Mouse (Mus musculus): Measurements from ENCODE around the gene Clec4b2.
"Not testable (repeated sequence)": the region's sequence is repeated elsewhere in the genome, so short reads cannot be mapped to it uniquely, and the experiment has no call there.

Clec4b2 gene

DNA sequence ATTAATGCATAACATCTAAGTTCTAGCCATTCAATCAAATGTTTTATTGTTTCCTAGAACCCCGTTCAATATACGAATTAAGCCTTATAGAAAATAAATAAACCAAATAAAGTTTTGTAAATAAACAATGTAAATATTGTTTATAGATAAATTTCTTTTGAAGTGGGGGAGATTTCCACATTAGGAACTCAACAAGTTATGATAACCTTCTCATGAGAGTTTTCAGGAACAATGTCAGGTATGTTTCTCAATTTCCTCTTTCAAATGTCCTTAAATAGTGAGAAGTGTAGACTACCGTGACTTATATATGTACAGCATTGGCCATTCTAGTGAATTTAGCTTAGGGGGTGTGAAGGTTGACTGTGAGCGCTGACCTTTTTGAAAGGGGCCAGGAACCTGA lies at the start of gene Clec4b2:
Gene Clec4b2, plus strand, starts transcription at position 301 of the 400 bp plus-strand sequence.
- DNase-seq (ENCODE audit: low spot score in 2 of 2) = no peak

DNA sequence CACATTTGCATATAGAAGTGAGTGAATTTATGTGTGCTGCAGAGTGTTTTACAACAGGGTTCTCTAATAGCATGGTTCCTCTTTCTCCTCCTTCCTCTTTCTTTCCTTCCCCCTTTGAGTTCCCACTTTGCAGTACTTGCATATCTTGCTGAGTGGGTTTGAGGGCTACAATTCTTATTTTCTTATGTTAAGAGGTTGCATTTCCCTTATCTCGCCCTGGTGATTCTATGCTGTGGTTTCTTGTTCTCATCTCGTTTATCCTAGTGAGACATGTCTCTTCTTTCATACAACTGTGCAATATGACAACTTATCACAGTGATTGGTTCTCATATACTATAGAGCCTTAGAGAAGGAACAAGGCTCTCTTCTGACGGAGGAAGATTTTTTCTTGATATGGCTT lies 49.5 kb upstream of the Clec4b2 start:
- DNase-seq (ENCODE audit: low spot score in 2 of 2) = no peak

DNA sequence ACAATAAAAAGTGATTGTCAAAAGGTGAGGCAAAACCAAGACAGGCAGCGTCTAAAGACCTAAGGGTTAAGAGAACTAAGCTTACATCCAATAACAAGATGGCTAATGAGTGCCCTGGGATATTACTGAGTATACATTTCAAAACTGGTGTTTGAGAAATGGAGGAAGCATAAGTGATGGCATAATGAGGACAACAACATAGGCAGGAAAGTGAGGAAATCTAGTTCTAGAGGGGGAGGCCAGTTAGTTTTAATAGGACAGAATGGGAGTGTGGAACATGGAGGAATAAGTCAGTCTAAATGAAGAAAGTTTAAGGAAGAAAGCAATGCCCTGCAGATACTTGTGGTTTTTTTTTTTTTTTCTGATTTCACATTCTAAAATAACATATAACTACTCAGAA lies 45.5 kb upstream of the Clec4b2 start:
- DNase-seq (ENCODE audit: low spot score in 2 of 2) = no peak

DNA sequence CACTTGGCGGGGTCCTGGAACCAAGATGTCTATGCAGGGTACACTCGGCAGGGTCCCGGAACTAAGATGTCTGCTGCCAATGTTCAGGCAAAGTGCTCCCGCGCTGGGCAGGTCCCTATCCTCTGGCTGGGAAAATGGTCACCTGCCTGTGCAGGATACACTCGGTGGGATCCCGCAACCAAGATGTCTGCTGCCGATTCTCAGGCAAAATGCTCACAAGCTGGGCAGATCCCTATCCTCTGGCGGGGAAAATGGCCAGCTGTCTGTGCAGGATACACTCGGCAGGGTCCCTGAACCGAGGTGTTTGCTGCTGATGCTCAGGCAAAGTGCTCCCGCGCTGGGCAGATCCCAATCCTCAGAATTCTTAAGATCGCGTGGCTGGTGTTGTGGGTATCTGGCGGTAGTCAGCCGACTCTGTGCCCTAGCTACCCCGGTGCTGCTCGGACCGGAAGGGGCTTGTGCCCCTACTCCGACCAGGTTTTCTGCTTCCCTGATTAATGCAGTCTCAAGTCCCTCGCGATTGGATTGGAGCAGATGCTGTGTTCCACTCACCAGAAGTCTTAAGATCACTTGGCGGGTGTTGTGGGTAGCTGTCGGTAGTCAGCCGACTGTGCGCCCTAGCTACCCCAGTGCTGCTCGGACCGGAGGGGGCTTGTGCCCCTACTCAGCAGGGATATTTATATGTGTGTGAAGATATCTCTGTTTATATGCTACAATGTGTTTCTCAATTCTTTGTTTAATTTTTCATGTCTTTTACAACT lies 34.7 kb upstream of the Clec4b2 start:
- not testable (repeated sequence) for DNase-seq (ENCODE audit: low spot score in 2 of 2)

DNA sequence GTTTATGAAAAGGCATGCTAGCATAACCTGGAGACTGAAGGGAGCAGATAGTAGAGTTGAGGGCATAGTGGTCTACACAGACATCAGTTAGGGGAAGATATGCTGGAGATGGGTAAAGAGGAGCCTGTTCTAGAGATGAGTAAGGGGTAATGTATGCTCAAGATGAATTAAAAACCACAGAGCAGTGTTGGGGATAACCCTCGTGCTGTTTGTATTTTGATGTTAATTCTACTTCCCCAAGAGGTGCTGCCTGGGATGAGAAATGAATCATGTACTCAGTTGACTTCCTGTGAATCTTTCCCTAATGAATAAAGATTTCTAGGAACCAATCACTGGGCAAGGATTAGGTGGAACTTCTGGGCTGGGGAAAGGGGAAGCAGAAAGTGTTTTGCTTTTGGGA lies 2.6 kb upstream of the Clec4b2 start:
- DNase-seq (ENCODE audit: low spot score in 2 of 2) = no peak

DNA sequence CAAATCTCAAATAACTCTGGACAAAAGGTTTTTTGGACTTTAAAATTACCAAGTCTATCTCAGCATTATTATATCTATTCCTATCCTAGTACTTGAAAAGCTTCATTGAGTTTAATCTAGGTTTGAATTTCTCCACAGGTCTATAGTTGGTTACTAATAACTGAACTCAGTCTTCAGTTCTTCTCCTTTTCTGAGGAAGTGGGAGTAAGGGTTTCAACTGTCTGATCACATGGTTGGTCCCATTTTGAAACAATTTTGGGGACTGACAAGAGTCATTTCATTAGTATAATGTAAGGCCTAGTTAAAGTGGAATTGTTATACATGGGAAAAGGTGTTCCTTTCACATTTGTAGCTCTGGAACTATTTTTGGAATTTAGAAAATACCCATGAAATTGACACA lies 1.7 kb upstream of the Clec4b2 start:
- no peak for DNase-seq (ENCODE audit: low spot score in 2 of 2)

DNA sequence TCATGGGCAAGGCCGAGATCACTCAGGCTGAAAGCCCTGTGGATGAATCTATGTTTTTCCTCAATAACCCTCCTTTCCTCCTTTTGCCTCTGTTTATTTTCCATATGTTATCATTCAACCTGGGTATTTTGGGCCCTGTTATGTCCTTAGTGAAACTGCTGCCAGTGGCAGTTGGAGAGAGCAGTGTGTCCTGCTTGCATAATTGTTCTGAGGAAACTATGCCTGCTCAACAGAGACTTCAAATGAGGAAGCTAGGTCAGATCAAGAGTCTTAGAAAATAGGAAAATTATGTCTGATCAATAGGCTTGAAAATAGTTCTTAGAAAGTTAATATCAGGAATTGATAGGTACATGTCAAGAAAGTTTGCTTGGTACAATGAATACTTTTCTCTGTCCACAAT lies 2.9 kb downstream of the Clec4b2 start:
- no peak for DNase-seq (ENCODE audit: low spot score in 2 of 2)

DNA sequence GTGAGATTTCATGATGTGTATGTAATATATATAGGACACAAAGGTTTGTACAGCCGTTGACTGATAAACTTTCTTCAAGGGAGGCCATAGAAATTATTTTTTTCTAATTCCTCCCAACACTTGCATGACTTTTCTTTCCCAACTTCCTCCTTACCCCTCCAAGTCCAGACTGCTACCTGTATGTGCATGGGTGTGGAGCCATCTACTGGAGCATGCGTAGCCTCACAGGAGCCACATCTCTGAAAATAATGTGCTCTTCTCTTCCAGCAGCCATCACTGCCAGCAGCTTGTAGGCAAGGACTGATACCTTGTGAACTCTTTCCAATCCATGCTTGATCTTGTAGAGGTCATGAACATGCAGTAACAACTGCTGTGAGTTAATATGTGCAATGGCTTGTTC lies 12.2 kb downstream of the Clec4b2 start:
- not testable (repeated sequence) for DNase-seq (ENCODE audit: low spot score in 2 of 2)

DNA sequence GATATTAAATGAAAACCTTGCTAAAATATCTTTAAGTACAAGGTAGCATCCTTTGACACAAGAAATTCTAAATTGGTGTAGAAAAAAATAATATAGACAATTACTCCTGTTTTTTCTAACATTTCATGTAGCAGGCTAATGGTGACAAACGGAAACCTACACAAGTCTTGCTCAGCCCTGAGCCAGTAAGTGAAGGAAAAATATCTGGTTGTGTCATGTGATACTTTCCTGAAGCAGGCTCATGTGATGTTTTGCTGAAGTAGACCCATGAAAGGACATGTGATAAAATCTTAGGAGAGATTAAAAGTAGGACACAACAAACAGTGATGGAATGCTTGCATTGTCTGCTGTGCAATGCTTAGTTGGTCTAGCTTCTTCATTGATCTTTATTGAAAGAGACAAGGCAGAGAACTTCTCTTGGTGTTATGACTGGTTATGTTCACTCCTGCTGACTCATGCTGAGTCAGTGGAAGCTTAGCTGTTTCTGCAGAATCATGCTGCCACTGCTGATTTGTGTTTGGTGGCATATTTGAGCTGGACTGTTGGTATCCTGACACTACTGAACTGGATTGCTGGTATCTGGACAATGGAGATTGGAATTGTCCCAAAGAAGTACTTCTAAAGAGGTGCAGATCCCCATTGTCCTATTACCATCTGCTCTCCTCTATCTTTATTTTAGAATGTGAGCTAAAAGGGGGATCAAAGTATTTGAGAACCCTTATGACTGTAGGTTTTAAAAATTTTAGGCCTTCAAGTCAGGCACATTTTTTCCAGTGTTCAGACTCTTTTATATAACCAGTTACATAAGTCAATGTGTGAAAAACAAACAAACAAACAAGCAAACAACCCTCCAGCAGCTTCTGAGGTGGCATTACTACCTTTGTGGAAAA lies 34.7 kb downstream of the Clec4b2 start:
- peak in 1 of 2 experiments; percentile 3 for DNase-seq (ENCODE audit: low spot score in 2 of 2)

DNA sequence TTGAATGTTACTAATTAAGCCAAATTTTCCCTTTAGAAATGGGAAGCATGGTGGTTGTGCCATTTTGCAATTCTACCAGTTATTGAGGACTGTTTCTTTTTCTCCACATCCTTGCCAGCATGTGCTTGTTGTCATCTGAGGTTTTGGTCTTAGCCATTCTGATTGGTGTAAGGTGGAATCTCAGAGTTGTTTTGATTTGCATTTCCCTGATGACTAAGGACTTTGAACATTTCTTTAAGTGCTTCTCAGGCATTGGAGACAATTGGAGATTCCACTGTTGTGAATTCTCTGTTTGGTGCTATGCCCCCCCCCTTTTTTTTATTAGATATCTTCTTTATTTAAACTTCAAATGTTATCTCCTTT lies 35.4 kb downstream of the Clec4b2 start:
- DNase-seq (ENCODE audit: low spot score in 2 of 2) = not testable (repeated sequence)

DNA sequence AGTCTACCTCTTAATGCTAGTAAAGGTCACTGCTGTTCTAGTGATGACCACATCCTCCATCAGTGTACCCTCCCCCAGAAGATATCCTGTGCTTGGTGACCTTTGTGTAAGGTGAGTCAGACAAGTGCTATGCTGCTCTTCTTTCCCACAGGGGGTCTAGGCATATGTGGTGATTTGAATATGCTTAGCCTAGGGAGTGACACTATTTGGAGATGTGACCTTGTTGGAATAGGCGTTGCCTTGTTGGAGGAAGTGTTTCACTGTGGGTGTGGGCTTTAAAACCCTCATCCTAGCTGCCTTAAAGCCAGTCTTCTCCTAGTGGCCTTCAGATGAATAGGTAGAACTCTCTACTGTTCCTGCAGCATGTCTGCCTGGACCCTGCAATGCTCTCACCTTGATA lies 39.0 kb downstream of the Clec4b2 start:
- no peak for DNase-seq (ENCODE audit: low spot score in 2 of 2)

DNA sequence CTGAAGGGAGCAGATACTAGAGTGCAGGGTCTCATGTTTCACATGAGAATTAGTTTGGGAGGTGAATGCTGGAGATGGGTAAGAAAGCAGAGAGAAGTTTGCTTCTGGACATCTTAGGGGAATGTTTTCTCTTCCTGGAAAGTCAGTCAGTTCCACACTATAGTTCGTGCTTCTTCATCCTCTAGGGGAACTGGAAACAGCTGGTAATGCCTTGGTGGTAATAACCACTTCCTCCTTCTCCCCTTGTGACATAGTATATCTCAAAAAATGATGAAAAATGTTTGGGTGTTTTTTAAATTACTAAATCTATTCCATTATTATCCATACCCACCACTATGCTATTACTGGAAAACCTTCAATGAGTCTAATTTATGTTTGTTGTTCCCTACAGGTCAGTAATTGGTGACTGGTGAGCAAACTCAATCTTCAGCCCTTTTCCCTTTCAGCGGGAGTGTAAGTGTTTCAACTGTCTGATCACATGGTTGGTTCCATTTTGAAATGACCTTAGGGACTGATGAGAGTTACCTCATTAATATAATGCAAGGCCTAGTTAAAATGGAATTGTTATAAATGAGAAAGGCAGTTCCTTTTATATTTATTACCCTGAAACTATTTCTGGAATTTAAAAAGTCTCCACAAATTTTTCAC lies 55.0 kb downstream of the Clec4b2 start:
- no peak for DNase-seq (ENCODE audit: low spot score in 2 of 2)

DNA sequence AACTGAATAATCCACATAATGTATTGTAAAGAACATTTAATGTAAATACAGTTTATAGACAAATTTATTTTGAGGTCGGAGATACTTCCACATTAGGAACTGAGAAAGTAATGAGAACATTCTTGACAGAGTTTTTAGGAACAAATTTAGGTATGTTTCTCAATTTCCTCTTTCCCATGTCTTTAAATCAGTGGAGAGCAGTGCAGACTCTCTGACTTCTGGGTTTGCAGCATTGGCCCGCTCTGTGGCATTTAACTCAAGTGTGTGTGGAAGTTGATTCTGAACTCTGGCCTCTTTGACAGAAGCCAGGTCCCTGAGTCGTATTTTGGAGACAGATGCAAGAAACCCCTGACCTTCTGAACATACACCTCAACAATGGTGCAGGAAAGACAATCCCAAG lies 57.0 kb downstream of the Clec4b2 start, which contains the start of gene Clec4n:
Gene Clec4n, plus strand, starts transcription at position 200 of the 400 bp plus-strand sequence.
- DNase-seq (ENCODE audit: low spot score in 2 of 2) = no peak

DNA sequence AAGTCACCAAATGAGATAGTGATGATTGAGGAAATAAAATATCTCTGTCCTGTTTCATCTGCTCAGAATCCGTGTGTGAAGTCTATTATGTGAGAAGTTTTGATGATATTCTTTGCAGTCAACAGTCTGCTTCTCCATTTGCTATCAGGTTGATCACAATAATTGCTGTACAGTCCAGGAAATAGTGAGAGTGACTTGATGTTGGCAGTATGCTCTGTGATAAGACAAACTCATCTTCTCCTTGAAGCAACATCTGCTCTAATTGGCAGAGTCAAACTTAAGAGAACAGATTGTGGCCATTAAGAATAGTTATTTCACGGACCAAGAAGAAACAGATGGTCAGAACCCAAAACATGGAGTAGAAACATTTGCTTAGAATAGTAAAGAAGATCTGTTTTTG lies 58.5 kb downstream of the Clec4b2 start:
- DNase-seq (ENCODE audit: low spot score in 2 of 2) = no peak

DNA sequence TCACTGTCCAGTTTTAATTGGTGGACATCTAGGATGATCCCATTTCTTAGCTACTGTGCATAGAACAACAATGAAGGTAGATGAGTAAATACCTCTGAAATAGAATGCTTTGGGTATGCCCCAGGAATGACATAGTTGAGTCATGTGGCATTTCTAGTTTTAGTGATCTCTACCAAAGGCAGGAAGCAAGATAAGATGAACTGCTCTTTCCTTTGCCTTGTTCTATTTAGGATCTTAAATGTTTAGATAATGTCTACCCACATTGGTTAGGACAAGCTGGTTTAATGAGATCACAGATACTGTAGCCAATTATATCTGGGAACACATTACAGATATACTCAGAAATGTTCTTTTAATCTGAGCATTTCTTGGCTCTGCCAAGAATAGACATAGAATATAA lies 64.9 kb downstream of the Clec4b2 start:
- no peak for DNase-seq (ENCODE audit: low spot score in 2 of 2)

DNA sequence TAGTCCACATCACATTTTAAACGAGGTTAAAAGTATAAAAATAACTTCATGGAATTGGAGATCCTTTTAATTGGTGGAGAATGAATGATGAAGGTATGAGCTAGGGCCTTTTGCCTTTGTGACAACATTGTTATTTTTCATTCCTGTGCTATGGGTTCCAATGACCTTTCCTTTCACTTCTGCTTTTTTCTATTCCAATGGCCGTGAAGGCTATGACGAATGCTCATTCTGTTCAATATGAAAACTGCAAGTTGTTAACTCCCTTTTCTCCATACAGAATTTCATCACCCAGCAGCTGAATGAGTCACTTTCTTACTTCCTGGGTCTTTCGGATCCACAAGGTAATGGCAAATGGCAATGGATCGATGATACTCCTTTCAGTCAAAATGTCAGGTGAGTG lies 71.5 kb downstream of the Clec4b2 start:
- DNase-seq (ENCODE audit: low spot score in 2 of 2) = no peak

DNA sequence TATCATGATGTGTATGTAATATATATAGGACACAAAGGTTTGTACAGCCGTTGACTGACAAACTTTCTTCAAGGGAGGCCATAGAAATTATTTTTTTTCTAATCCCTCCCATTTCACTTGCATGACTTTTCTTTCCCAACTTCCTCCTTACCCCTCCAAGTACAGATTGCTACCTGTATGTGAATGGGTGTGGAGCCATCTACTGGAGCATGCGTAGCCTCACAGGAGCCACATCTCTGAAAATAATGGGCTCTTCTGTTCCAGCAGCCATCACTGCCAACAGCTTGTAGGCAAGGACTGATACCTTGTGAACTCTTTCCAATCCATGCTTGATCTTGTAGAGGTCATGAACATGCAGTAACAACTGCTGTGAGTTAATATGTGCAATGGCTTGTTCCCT lies 76.2 kb downstream of the Clec4b2 start:
- DNase-seq (ENCODE audit: low spot score in 2 of 2) = not testable (repeated sequence)

DNA sequence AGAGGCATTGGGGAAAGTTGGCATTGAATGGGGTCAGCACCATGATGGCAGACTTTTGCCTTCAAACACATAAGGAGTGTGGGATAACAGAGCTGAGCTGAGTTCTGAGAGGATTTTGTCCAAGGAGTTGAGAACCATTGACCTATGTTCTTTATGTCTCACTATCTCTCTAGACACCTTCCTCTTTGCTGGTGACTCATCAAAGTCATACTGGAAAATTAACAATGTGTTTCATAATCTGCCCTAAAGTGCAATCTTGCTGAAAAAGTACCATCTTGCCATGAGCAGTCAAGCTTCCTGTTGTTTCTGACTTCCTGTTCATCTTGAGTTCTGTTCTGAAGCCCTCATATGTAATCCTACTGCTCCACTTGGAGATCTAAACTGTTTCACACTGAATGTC lies 80.0 kb downstream of the Clec4b2 start:
- DNase-seq (ENCODE audit: low spot score in 2 of 2) = no peak
